Mouse (Mus musculus) heart, postnatal 25 days (tissue): ENCODE results near the gene Cblc. TPM values are rescaled to one million over a fixed set of nuclear protein-coding genes. Genes with fewer than 3 reads are reported as not detected.

Source experiments
- DNase-seq: peaks from one replicate; pipeline ENCODE4 v3.0.0; 2022; ENCODE audit warnings: low spot score
- intact Hi-C: fragments of 180-260 bp; cut with DNase I; formaldehyde crosslinking; loops from one replicate; pipeline ENCODE4 v1.15.1; 2025
- total RNA-seq, 2 experiments: library from RNA; stranded (reverse); gene quantifications; 2 replicates each; pipeline ENCODE4 v1.2.3; 2021

Cblc gene
- total RNA-seq, 2 experiments from 2014 or later = 0.73 TPM; not detected in 1

- DNase-seq = no peak
- intact Hi-C loops = loop anchor here (2.0 kb wide), 1 partner anchor 25 kb away; no protein-coding TSS in a partner anchor
Measured at GRCm38 (mm10) chr7:19741329-19742031, 55.1 kb downstream of the Cblc start.

GRCm38 (mm10) chr7:19740269-19740668 is 56.3 kb downstream of the Cblc start:
- intact Hi-C loops = no loop called here

GRCm38 (mm10) chr7:19738771-19739170 is 57.8 kb downstream of the Cblc start:
- no peak for DNase-seq
- intact Hi-C loops = no loop called here

More at GRCm38 (mm10) chr7:19740269-19740668, 56.3 kb downstream of the Cblc start:
- no peak for DNase-seq

GRCm38 (mm10) chr7:19736389-19737057 is 60.1 kb downstream of the Cblc start:
- no peak for DNase-seq
- intact Hi-C loops = no loop called here

- no peak for DNase-seq
- intact Hi-C loops = no loop called here
Measured at GRCm38 (mm10) chr7:19734178-19734666, 62.4 kb downstream of the Cblc start.

Other genes with a start within 250 kb of the Cblc start
- gene Ppp1r37, start 233.7 kb downstream of the Cblc start, total RNA-seq = 10 to 100 TPM; 48.0 to 52.3 TPM
- gene Zfp296, start 219.5 kb downstream of the Cblc start, total RNA-seq = under 1 TPM; 0.28 to 0.49 TPM
- gene Gemin7, start 219.2 kb downstream of the Cblc start, total RNA-seq = 10 to 100 TPM; 44.6 to 45.6 TPM
- gene Clasrp, start 192.3 kb downstream of the Cblc start, total RNA-seq = 10 to 100 TPM; 14.5 to 20.5 TPM
- gene Relb, start 167.4 kb downstream of the Cblc start, total RNA-seq = 1 to 10 TPM; 7.3 to 7.6 TPM
- 10 to 100 TPM; 65.6 to 72.3 TPM for gene Clptm1, start 131.8 kb downstream of the Cblc start, total RNA-seq
- not detected for gene Apoc2, start 118.9 kb downstream of the Cblc start, total RNA-seq
- gene Gm44805, start 115.4 kb downstream of the Cblc start, total RNA-seq = not detected
- not detected for gene Apoc4, start 115.3 kb downstream of the Cblc start, total RNA-seq
- 1 to 10 TPM; 1.4 to 2.2 TPM for gene Apoc1, start 104.1 kb downstream of the Cblc start, total RNA-seq
- gene Apoe, start 97.6 kb downstream of the Cblc start, total RNA-seq = 100 to 1,000 TPM; 309 to 319 TPM
- gene Tomm40, start 81.4 kb downstream of the Cblc start, total RNA-seq = 100 to 1,000 TPM; 112 to 113 TPM
- gene Nectin2, start 46.3 kb downstream of the Cblc start, total RNA-seq = 10 to 100 TPM; 31.1 to 31.9 TPM
- gene Bcam, start 25.8 kb downstream of the Cblc start, total RNA-seq = 100 to 1,000 TPM; 220 to 229 TPM
- 1 to 10 TPM; 3.0 to 3.9 TPM for gene Bcl3, start 26.0 kb upstream of the Cblc start, total RNA-seq
- not detected for gene Gm19345, start 55.2 kb upstream of the Cblc start, total RNA-seq
- gene Ceacam16, start 64.5 kb upstream of the Cblc start, total RNA-seq = under 1 TPM in 1 of 2 experiments, not detected in 1; 0.42 TPM
- gene Ceacam19, start 91.2 kb upstream of the Cblc start, total RNA-seq = not detected
- gene Pvr, start 124.4 kb upstream of the Cblc start, total RNA-seq = 10 to 100 TPM; 19.3 to 20.1 TPM
- gene Igsf23, start 153.9 kb upstream of the Cblc start, total RNA-seq = 1 to 10 TPM; 1.8 to 2.8 TPM
- not detected for gene Ceacam20, start 168.6 kb upstream of the Cblc start, total RNA-seq
- not detected for gene Nlrp9b, start 194.7 kb upstream of the Cblc start, total RNA-seq